Mouse (Mus musculus): ENCODE data around the gene Gm10272.
"Not testable (repeated sequence)": the region's sequence is repeated elsewhere in the genome, so short reads cannot be mapped to it uniquely, and the experiment has no call there.

Gene Gm10272

GRCm38 (mm10) chr10:77706326-77706725, at the start of gene Gm10272:
Gm10272 (plus strand) TSS chr10:77706626.
- no peak for TF ChIP-seq GATA4 (IDR thresholded peaks at IDR 0.05; ENCODE audit: insufficient replicate concordance, low read length)

GRCm38 (mm10) chr10:77658286-77658994, 48.0 kb upstream of the Gm10272 start:
- no peak for TF ChIP-seq GATA4 (IDR thresholded peaks at IDR 0.05; ENCODE audit: insufficient replicate concordance, low read length)

GRCm38 (mm10) chr10:77663949-77664665, 42.3 kb upstream of the Gm10272 start:
- no peak for TF ChIP-seq GATA4 (IDR thresholded peaks at IDR 0.05; ENCODE audit: insufficient replicate concordance, low read length)

- TF ChIP-seq GATA4 (IDR thresholded peaks at IDR 0.05; ENCODE audit: insufficient replicate concordance, low read length), result no peak
Measured at GRCm38 (mm10) chr10:77666342-77666741, 40.1 kb upstream of the Gm10272 start.

- no peak for TF ChIP-seq GATA4 (IDR thresholded peaks at IDR 0.05; ENCODE audit: insufficient replicate concordance, low read length)
Measured at GRCm38 (mm10) chr10:77667402-77667801, 39.0 kb upstream of the Gm10272 start.

GRCm38 (mm10) chr10:77670710-77671109, 35.7 kb upstream of the Gm10272 start:
- no peak for TF ChIP-seq GATA4 (IDR thresholded peaks at IDR 0.05; ENCODE audit: insufficient replicate concordance, low read length)

- TF ChIP-seq GATA4 (IDR thresholded peaks at IDR 0.05; ENCODE audit: insufficient replicate concordance, low read length), result peak; percentile 89
Measured at GRCm38 (mm10) chr10:77671519-77671918, 34.9 kb upstream of the Gm10272 start.

GRCm38 (mm10) chr10:77673765-77674164, 32.7 kb upstream of the Gm10272 start:
- TF ChIP-seq GATA4 (IDR thresholded peaks at IDR 0.05; ENCODE audit: insufficient replicate concordance, low read length), result no peak

- TF ChIP-seq GATA4 (IDR thresholded peaks at IDR 0.05; ENCODE audit: insufficient replicate concordance, low read length), result no peak
Measured at GRCm38 (mm10) chr10:77677562-77677961, 28.9 kb upstream of the Gm10272 start.

GRCm38 (mm10) chr10:77682994-77683393, 23.4 kb upstream of the Gm10272 start:
- TF ChIP-seq GATA4 (IDR thresholded peaks at IDR 0.05; ENCODE audit: insufficient replicate concordance, low read length), result no peak

GRCm38 (mm10) chr10:77684181-77684580, 22.2 kb upstream of the Gm10272 start:
- TF ChIP-seq GATA4 (IDR thresholded peaks at IDR 0.05; ENCODE audit: insufficient replicate concordance, low read length), result no peak

GRCm38 (mm10) chr10:77685895-77686664, 20.3 kb upstream of the Gm10272 start, which contains the start of gene Tspear:
Tspear (plus strand) TSS chr10:77686569.
- no peak for TF ChIP-seq GATA4 (IDR thresholded peaks at IDR 0.05; ENCODE audit: insufficient replicate concordance, low read length)

GRCm38 (mm10) chr10:77687021-77687420, 19.4 kb upstream of the Gm10272 start:
- no peak for TF ChIP-seq GATA4 (IDR thresholded peaks at IDR 0.05; ENCODE audit: insufficient replicate concordance, low read length)

- not testable (repeated sequence) for TF ChIP-seq GATA4 (IDR thresholded peaks at IDR 0.05; ENCODE audit: insufficient replicate concordance, low read length)
Measured at GRCm38 (mm10) chr10:77690356-77690807, 16.0 kb upstream of the Gm10272 start, which contains the start of gene Gm19402. Gm19402 (minus strand) TSS chr10:77690757.

- TF ChIP-seq GATA4 (IDR thresholded peaks at IDR 0.05; ENCODE audit: insufficient replicate concordance, low read length), result no peak
Measured at GRCm38 (mm10) chr10:77697133-77697532, 9.3 kb upstream of the Gm10272 start, which contains the start of gene Gm9508. Gm9508 (minus strand) TSS chr10:77697233.

All from liver, adult (tissue).